In the genomic region with DNA sequence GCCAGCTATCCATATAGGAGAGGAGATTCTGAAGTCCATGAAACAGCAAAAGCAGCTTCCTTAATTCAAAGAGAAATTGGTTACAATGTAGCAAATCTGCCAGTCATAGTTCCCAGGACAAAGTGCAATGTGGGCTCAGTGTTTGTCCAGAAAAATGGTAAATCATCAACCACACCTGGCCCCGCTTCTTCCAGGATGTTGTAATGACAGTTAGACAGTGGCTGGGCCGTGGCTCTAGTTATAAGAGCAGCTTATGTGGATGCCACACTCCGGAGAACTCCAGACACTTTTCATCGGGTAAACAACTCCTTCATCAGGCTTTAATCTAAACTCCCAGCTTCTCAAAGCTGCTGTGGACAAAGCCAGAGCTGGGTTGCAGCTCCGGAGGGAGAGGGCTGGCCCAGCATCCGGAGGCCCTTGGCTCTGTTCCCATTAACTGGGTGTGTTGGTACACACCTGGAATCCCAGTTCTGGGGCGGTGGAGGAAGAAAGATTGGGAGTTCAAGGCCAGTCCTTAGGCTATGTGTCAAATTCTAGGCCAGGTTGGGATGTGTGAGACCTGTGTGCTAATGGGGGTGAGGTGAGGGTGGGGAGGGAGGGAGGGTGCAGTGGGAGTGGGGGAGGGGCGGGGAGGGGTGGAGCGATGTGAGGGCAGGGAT, we compare ENCODE assay signal across 11 mouse cellular contexts.
DNase-seq lines count a peak whose midpoint lies in the region; ATAC-seq and TF ChIP-seq lines count a peak whose summit lies in the region.
"Had no signal": no experiment of that assay in that cellular context is flagged by ENCODE, and none has a peak within 500 bp of the region (broad histone marks: within the 10 kb centered on the region; RNA-seq: fewer than 3 reads in every experiment).

No protein-coding gene starts in this region.

- no peak overlapping the region for H3K9ac ChIP-seq in forebrain, postnatal 0 days
- H3K9ac ChIP-seq: forebrain, embryonic 12.5 days; hindbrain, embryonic 15.5 days had no signal

- H3K27me3 ChIP-seq in forebrain, embryonic 10.5 days (ENCODE audit: poor library complexity, severe bottlenecking) = no peaks in the 10 kb centered on the region
- H3K27me3 ChIP-seq in forebrain, postnatal 0 days (ENCODE audit: insufficient read depth, low read length) = no peaks in the 10 kb centered on the region
- H3K27me3 ChIP-seq: forebrain, embryonic 12.5 days; hindbrain, embryonic 15.5 days had no signal

- no peaks in the 10 kb centered on the region for H3K9me3 ChIP-seq in forebrain, embryonic 10.5 days
- no peaks in the 10 kb centered on the region for H3K9me3 ChIP-seq in forebrain, postnatal 0 days (ENCODE audit: low read length)
- H3K9me3 ChIP-seq: forebrain, embryonic 12.5 days; heart, embryonic 10.5 days; hindbrain, embryonic 15.5 days had no signal

- ATAC-seq in forebrain, postnatal 0 days = no peak

- H3K36me3 ChIP-seq in forebrain, embryonic 10.5 days (replicated peaks) = no peaks in the 10 kb centered on the region
- H3K36me3 ChIP-seq in forebrain, postnatal 0 days (ENCODE audit: insufficient read depth) = no peaks in the 10 kb centered on the region
- H3K36me3 ChIP-seq: forebrain, embryonic 12.5 days; heart, embryonic 10.5 days; hindbrain, embryonic 15.5 days had no signal

- no peak for TF ChIP-seq CTCF in forebrain, postnatal 0 days (IDR thresholded peaks at IDR 0.05; ENCODE audit: low read depth)

- WGBS in forebrain, embryonic 10.5 days = 61% methylated on average over 9 of the region's 9 CpGs
- 48% methylated on average over 9 of the region's 9 CpGs for WGBS in forebrain, postnatal 0 days

- H3K4me2 ChIP-seq in forebrain, postnatal 0 days (ENCODE audit: low read depth) = no peak overlapping the region
- H3K4me2 ChIP-seq: hindbrain, embryonic 15.5 days had no signal

- peaks cover 23% of the 10 kb centered on the region for H3K4me1 ChIP-seq in forebrain, embryonic 10.5 days
- H3K4me1 ChIP-seq in forebrain, postnatal 0 days (ENCODE audit: insufficient read depth) = peaks cover 5% of the 10 kb centered on the region; the same call in 1 of the 2 replicates

- peak overlapping the region; percentile 48; the same call in 1 of the 2 replicates for H3K27ac ChIP-seq in forebrain, embryonic 10.5 days
- no peak overlapping the region for H3K27ac ChIP-seq in forebrain, postnatal 0 days (ENCODE audit: low read depth, low read length)
- H3K27ac ChIP-seq: heart, embryonic 10.5 days; hindbrain, embryonic 15.5 days had no signal

- no peak for DNase-seq in forebrain, embryonic 10.5 days (ENCODE audit: extremely low spot score, low spot score)
- DNase-seq in forebrain, postnatal 0 days = no peak
- peak; percentile 78 for DNase-seq in ES-CJ7 (ENCODE audit: low read depth, low spot score)
- DNase-seq in kidney, adult 9 months = peak; percentile 95
- DNase-seq in liver = peak; percentile 46
- DNase-seq in gastrocnemius, postnatal 10 days = no peak
- DNase-seq in spleen, postnatal 10 days (ENCODE audit: low spot score in 2 of 2) = no peak
- no peak for DNase-seq in layer of hippocampus, postnatal 25 days (ENCODE audit: extremely low spot score in 1 of 2, low spot score in 1 of 2)

- no peak overlapping the region for H3K4me3 ChIP-seq in forebrain, embryonic 10.5 days
- H3K4me3 ChIP-seq in forebrain, postnatal 0 days (ENCODE audit: low read depth, low read length) = no peak overlapping the region
- H3K4me3 ChIP-seq: forebrain, embryonic 12.5 days; heart, embryonic 10.5 days; hindbrain, embryonic 15.5 days had no signal

Comparison
In these comparisons a context has a peak if more than half of its experiments do, and no peak if none do; other contexts are left out.
1. DNase-seq: peak in ES-CJ7 (single experiment), kidney, adult 9 months (single experiment) and liver (single experiment); none in forebrain, embryonic 10.5 days (single experiment), forebrain, postnatal 0 days (single experiment), gastrocnemius, postnatal 10 days (single experiment), spleen, postnatal 10 days (0 of 2) and layer of hippocampus, postnatal 25 days (0 of 2).